Mouse (Mus musculus) heart, embryonic 10.5 days (tissue): ENCODE data around the gene Stip1. TPM values are rescaled to one million over a fixed set of nuclear protein-coding genes. Genes with fewer than 3 reads are reported as not detected.
A peak's percentile ranks its signal among the peaks of the same experiment; 100 is the strongest.
"Not testable (repeated sequence)": the region's sequence is repeated elsewhere in the genome, so short reads cannot be mapped to it uniquely, and the experiment has no call there.

Experiments used
- DNase-seq: peaks from one replicate; pipeline ENCODE4 v3.0.0-alpha.2; 2017; ENCODE audit warnings: low spot score
- H3K27ac ChIP-seq: fragments of 300-500 bp; sonication (generic); 2 replicates; pipeline ENCODE4 v1.5.1; 2016; ENCODE audit warnings: mild to moderate bottlenecking
- H3K27me3 ChIP-seq: fragments of 300-500 bp; sonication (generic); 2 replicates; pipeline ENCODE4 v1.6.1; 2016; ENCODE audit warnings: mild to moderate bottlenecking; ENCODE audit not compliant: poor library complexity, insufficient read depth, severe bottlenecking
- H3K36me3 ChIP-seq: fragments of 300-500 bp; sonication (generic); 2 replicates; pipeline ENCODE4 v1.6.1; 2016; ENCODE audit warnings: mild to moderate bottlenecking, moderate library complexity
- H3K4me1 ChIP-seq: fragments of 300-500 bp; sonication (generic); 2 replicates; pipeline ENCODE4 v1.6.1; 2016; ENCODE audit warnings: mild to moderate bottlenecking
- H3K4me3 ChIP-seq: fragments of 300-500 bp; sonication (generic); 2 replicates; pipeline ENCODE4 v1.5.1; 2016; ENCODE audit warnings: mild to moderate bottlenecking, moderate library complexity
- H3K9me3 ChIP-seq: fragments of 300-500 bp; sonication (generic); 2 replicates; pipeline ENCODE4 v1.6.1; 2016; ENCODE audit warnings: mild to moderate bottlenecking, moderate library complexity
- WGBS: fragments of 180-500 bp; shearing (Covaris S2); methylation state at CpG from one replicate; pipeline ENCODE4 v1.1.7; 2016; 5-methylcytosine and 5-hydroxymethylcytosine counted together
- polyA plus RNA-seq: library from polyadenylated mRNA; unstranded; fragments of >200 nt; fragmentation: Nextera tagmentation; extraction: Ambion mirVana; gene quantifications from 2 replicates; pipeline ENCODE4 v1.2.1, GENCODE M21; 2016

Gene Stip1
- polyA plus RNA-seq, 1 experiment from 2014 or later: 388 TPM

DNA sequence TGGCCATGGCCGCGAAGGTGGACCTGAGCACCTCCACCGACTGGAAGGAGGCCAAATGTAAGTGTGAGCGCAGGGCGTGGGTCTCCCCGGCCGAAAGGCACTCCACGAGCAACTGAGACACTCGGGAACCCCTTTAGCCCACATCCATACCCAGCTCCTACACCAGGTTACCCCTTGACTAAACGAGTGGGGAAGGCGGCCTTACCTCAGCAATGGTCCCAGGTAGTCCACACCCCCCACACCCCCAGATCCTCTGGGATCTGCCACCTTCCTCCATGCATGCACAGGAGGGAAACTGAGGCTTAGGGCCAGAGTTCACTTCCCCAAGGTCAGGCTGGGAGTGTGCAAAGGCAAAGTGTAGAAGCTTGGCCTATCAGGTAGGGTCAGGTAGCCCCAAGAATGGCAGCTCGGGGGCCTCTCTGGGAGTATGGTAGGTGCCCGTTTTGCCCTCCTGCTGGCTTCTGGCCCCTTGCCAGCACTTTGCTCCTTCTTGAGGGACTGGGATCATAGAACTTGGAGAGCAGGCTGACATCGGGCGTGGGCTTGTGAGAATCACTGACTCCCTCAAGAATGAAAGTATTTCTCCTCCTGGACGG, 17.5 kb upstream of the Stip1 start:
- DNase-seq: no peak
- Histone ChIP-seq H3K9me3 (no peaks in the 10 kb centered on the region), H3K36me3 (no peaks in the 10 kb centered on the region), H3K27ac (peak overlapping the region; percentile 88), H3K4me3 (peak overlapping the region; percentile 87), H3K27me3 (peaks cover 21% of the 10 kb centered on the region; the same call in 1 of the 2 replicates), H3K4me1 (peaks cover 33% of the 10 kb centered on the region)
- WGBS: 3% methylated on average over 16 of the region's 16 CpGs

DNA sequence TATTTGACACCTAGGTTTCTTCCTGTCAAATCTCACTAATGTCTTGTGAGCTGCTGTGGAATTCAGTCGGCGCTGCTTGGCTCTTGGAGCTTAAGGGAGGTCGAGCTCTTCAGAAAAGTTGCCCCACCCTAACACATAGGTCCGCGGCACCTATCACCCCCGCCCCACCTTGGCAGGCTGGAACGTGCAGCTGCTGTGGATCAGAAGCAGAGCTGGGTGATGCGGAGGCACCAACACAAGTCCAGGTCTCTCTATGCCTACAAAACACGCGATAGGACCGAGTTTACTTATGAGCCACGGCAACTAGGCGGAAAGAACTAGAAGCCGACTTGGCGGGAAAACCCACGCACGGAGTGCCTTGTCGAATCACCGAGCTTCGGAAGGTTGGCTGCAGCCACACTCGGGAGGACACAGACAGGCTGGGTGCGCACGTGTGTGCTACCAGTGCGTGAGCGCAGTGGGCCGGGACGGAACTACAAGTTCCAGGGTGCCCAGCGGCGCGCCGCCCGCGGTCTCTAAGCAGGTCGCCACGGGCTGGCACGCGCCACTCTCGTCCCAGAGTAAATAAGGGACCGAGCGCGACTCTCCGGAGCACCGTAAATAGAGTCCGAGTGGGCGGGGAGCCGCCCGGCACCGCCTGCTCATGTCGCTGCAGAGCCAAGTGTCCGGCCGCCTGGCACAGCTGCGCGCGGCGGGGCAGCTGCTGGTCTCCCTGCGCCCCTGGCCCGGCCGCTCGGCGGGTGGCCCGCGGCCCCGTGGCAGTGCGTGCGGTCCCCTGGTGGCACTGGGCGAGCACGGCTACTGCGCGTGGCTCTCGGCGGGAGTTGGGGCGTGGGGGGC, 16.7 kb upstream of the Stip1 start, which contains the start of gene Macrod1:
Gene Macrod1 (plus strand): TSS at position 563 of the 840 bp plus-strand sequence.
- Histone ChIP-seq H3K4me1 (peaks cover 33% of the 10 kb centered on the region), H3K27me3 (peaks cover 21% of the 10 kb centered on the region; the same call in 1 of the 2 replicates), H3K4me3 (peak within 1 kb of the TSS; percentile 87), H3K9me3 (no peaks in the 10 kb centered on the region), H3K27ac (peak within 1 kb of the TSS; percentile 88), H3K36me3 (no peaks in the 10 kb centered on the region)
- DNase-seq: peak; percentile 92
- WGBS: under 1% methylated on average over 72 of the region's 72 CpGs

DNA sequence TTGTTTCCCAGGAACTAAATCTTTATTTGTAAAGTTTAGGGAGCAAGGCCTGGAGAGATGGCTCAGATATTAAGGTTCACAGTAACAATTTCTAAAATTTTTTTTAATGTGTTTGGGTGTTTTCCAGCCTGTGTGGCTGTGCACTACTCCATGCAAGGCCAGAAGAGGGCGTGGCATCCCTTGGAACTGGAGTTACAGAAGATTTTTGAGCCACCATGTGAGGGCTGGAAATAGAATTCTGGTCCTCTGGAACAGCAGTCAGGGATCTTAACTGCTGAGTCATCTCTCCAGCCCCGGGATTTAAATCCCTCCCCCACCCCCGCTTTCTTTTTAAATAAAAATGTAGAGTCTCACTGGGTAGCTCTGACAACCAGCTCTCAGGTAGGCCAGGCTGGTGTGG, 15.4 kb upstream of the Stip1 start:
- 41% methylated on average over 3 of the region's 3 CpGs for WGBS
- no peak overlapping the region for H3K4me3 ChIP-seq
- no peak for DNase-seq
- H3K4me1 ChIP-seq: peaks cover 33% of the 10 kb centered on the region
- no peaks in the 10 kb centered on the region for H3K9me3 ChIP-seq
- peaks cover 21% of the 10 kb centered on the region; the same call in 1 of the 2 replicates for H3K27me3 ChIP-seq
- no peaks in the 10 kb centered on the region for H3K36me3 ChIP-seq
- H3K27ac ChIP-seq: no peak overlapping the region

DNA sequence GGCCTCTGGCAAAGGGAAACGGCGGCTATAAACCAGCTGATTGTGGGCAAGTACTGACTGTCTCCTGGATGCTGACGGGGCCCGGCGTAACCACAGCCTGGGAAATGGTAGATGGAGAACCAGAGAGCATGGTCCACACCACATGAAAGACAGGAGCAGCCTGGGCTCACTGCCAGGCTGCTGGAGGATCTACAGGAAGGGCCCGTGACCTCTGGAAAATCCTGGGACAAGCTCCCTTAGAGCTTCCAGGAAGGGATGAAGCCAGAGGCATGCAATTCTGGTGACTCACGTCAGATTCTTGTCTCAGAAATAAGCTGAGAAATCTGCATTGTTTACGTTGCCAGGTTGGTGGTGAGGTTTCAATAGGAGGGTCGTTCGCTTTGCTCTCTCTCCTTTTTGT, 15.0 kb upstream of the Stip1 start:
- Histone ChIP-seq H3K4me1 (peaks cover 33% of the 10 kb centered on the region), H3K4me3 (no peak overlapping the region), H3K27me3 (peaks cover 17% of the 10 kb centered on the region; the same call in 1 of the 2 replicates), H3K27ac (0 out of 2 replicates have a peak overlapping the region, but pooled peaks have one; percentile 25), H3K36me3 (no peaks in the 10 kb centered on the region), H3K9me3 (no peaks in the 10 kb centered on the region)
- DNase-seq: no peak
- WGBS: 56% methylated on average over 10 of the region's 10 CpGs

DNA sequence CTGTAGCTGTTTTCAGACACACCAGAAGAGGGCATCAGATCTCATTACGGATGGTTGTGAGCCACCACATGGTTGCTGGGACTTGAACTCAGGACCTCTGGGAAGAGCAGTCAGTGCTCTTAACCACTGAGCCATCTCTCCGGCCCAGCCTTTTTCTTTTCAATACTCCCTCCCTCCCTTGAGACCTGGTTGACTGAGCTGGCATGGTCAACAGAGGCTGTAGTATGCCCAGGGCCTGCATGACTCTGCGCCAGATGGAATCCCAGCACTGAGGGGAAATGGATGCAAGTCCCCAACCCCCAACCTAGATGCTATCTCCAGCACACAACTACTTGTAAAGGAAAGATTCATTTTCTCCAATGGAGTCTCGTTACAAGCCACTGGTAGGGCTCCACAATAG, 13.6 kb upstream of the Stip1 start:
- H3K4me3 ChIP-seq, H3K27me3 ChIP-seq, H3K36me3 ChIP-seq, H3K27ac ChIP-seq, DNase-seq, H3K9me3 ChIP-seq: not testable (repeated sequence)
- H3K4me1 ChIP-seq: peaks cover 29% of the 10 kb centered on the region
- 87% methylated on average over 4 of the region's 4 CpGs for WGBS

DNA sequence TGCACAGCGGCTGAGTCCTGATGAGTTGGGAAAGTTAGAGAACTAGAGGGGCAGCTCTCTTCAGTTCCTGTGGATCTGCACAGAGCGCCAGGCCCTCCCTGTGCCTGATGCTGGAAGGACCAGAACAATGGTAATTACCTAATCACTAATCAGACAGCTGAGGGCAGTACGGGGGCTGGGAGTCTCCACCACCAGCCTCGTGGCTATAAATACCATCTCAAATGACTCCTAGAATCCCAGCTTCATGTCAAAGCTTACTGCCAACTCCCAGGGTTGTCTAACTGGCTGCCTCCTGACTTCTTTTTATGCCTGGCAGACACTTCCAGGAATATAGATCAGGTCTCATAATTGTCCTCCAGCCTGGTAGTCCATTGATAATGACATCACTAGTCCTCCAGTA, 4.9 kb upstream of the Stip1 start:
- no peaks in the 10 kb centered on the region for H3K36me3 ChIP-seq
- 23% methylated on average over 4 of the region's 4 CpGs for WGBS
- peaks cover 14% of the 10 kb centered on the region for H3K4me1 ChIP-seq
- no peaks in the 10 kb centered on the region for H3K9me3 ChIP-seq
- peak overlapping the region; percentile 77 for H3K27ac ChIP-seq
- no peaks in the 10 kb centered on the region for H3K27me3 ChIP-seq
- DNase-seq: no peak
- H3K4me3 ChIP-seq: no peak overlapping the region

DNA sequence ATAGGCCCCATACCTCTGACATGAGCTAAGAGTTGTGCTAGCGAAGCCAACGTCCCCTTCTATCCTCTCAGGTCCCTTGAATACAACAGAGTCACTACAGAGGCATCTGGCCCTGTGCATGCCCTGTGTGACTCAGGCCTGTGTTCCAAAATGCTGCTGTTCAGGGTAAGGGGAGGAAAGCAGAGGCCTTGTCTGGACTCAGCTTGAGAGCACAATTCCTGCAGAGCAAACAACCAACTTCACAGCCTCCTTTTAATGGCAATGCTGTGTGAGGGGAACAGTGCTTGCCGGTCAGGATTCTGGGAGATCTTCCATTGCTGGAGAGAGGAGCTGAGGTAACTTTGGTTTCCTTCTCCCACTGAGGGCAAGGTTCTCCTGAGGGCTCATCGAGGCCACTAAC, 4.5 kb upstream of the Stip1 start:
- DNase-seq: no peak
- Histone ChIP-seq H3K27ac (peak overlapping the region; percentile 77), H3K4me3 (no peak overlapping the region), H3K9me3 (no peaks in the 10 kb centered on the region), H3K27me3 (no peaks in the 10 kb centered on the region), H3K4me1 (peaks cover 14% of the 10 kb centered on the region), H3K36me3 (no peaks in the 10 kb centered on the region)
- WGBS: 61% methylated on average over 4 of the region's 4 CpGs

DNA sequence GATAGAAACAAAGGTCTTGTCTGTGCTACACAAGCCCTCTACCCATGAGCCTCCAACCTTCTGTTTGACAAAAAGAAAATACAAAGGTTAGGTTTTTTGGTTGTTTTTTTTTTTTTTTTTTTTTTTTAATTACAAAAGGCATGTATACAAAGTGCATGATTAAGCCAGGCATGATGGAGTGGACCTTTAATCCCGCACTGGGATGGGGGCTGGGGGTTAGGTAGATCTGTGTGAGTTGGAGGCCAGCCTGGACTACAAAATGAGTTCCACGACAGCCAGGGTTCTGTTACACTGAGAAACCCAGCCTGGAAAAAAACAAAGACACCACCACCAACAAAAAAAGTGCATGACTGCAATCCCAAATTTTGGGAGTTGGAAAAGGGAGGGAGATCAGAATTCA, 1.4 kb upstream of the Stip1 start:
- H3K36me3 ChIP-seq: peaks cover 7% of the 10 kb centered on the region
- H3K4me3 ChIP-seq: peak overlapping the region; percentile 96
- 96% methylated on average over 2 of the region's 2 CpGs for WGBS
- peak overlapping the region; percentile 93; the same call in 1 of the 2 replicates for H3K27ac ChIP-seq
- peaks cover 37% of the 10 kb centered on the region for H3K4me1 ChIP-seq
- no peaks in the 10 kb centered on the region for H3K9me3 ChIP-seq
- H3K27me3 ChIP-seq: no peaks in the 10 kb centered on the region
- no peak for DNase-seq

DNA sequence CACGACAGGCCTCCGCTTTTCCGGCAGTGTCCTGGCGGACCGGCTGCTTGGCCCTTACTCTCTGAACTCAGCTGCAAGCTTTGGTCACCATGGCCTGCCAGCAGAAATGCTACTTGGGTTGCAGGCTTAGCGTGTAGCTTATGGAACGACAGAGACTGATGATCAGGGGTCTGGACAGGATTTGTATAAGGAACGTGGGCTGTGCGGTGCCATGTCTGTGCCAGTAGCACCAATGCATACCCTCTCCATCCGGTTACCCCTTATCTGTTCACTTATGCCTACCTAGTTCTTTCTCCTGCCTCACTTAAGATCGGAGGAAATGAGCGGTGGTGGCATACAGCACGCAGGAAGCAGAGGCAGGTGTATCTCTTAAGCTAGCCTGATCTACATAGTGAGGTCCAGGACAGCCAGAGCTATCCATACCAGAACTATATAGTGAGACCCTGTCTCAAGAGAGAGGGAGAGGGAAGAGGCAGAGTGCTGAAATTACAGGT, 917 bp upstream of the Stip1 start:
- Histone ChIP-seq H3K27ac (peak overlapping the region; percentile 93), H3K36me3 (peaks cover 7% of the 10 kb centered on the region), H3K4me3 (peak overlapping the region; percentile 96), H3K4me1 (peaks cover 37% of the 10 kb centered on the region), H3K27me3 (no peaks in the 10 kb centered on the region), H3K9me3 (no peaks in the 10 kb centered on the region)
- no peak for DNase-seq
- 23% methylated on average over 13 of the region's 13 CpGs for WGBS

DNA sequence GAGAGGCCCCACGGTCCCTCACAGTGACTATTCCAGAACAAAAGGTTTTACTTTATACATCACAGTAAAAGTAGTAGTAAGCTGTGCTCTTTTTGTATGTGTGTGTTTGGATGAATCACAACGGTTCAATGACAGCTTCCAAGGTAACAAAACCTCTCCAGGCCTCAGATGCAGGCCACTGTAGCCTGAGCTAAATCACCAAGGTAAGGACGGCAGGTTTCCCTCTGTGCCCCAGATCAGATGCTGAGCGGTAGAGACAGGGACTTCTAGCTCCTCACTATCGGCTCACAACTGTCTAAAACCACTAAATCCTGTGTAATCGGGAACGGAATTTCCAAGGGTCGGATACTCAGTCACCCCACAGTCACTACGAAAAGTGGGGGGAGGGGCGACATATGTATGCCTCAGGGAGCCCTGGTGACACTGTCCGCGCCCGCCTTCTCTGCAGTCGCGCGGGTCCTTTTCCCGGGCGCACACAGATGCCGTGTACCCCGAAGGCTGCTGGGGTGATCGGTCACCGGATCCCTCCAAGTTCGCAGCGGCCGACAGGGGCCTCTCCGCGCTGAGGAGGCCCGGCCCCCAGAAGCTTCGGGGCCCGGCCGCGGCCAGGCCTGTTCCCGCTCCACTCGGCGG, 563 bp downstream of the Stip1 start:
- WGBS: 2% methylated on average over 35 of the region's 35 CpGs
- H3K27me3 ChIP-seq: no peaks in the 10 kb centered on the region
- H3K9me3 ChIP-seq: no peaks in the 10 kb centered on the region
- H3K36me3 ChIP-seq: peaks cover 20% of the 10 kb centered on the region
- H3K4me3 ChIP-seq: peak overlapping the region; percentile 96
- H3K4me1 ChIP-seq: peaks cover 29% of the 10 kb centered on the region
- DNase-seq: peak; percentile 84
- H3K27ac ChIP-seq: peak overlapping the region; percentile 98

DNA sequence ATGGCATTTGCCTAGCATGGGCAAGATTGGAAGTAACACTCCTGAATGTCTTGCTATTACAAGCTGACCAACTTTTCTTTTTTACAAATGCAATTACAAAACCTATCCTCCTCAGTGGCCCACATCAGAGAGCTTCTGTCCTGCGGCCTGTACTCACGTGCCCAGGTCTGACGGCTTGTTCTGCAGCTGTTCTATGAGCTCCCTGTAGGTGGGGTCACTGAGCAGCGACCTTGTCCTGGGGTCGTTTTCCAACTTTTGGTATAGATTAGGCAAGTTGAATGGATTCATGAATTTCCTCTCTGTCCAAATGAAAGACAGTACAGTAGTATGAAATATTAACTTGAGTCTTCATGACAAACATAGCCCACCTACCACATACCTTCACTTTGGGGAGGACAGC, 5.8 kb downstream of the Stip1 start:
- no peak for DNase-seq
- Histone ChIP-seq H3K9me3 (no peaks in the 10 kb centered on the region), H3K27me3 (no peaks in the 10 kb centered on the region), H3K36me3 (peaks cover 71% of the 10 kb centered on the region), H3K4me1 (peaks cover 23% of the 10 kb centered on the region), H3K27ac (no peak overlapping the region), H3K4me3 (no peak overlapping the region)
- 92% methylated on average over 5 of the region's 5 CpGs for WGBS

DNA sequence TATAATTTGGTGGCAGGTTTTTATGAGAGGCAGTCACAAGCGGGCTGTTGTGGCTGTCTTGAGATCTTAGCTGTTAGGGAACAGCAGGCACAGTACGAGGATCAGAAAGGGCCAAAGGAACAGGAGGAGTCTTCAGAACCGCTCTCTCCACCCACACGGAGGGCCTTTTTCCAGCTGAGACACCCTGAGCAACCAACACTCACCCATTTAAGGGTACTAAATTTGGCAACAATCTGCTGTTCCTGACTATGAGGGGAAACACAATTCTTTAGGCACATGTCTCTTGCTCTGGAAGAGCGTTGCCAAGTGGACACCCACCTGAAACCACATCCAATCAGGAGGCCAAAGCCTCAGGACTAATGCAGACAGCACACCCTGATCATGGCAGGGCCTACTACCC, 10.2 kb downstream of the Stip1 start:
- Histone ChIP-seq H3K27ac (no peak overlapping the region), H3K4me1 (no peaks in the 10 kb centered on the region), H3K9me3 (no peaks in the 10 kb centered on the region), H3K27me3 (no peaks in the 10 kb centered on the region), H3K4me3 (no peak overlapping the region), H3K36me3 (peaks cover 96% of the 10 kb centered on the region)
- DNase-seq: no peak
- WGBS: 96% methylated on average over 5 of the region's 5 CpGs

DNA sequence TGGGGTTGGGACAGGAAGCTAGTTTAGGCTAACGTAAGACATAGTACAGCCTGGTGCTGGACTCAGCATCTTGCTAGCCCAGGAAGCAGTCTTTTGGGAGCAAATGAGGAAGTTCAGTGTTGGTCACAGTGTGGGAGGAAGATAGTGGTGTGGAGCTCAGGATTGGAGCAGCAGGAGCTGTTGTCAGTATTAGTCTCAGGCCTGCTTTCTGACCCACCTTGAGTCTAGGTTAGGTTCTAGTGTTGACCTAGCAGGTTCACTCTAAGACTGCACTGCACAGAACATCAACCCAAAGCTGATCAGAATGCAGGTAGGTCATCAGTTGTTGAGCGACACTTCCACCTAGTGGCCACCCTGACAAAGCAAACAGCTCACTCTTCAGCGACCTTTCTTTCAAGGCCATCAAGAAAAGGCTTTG, 19.5 kb downstream of the Stip1 start:
- WGBS: 47% methylated on average over 3 of the region's 3 CpGs
- no peak for DNase-seq
- H3K27me3 ChIP-seq: no peaks in the 10 kb centered on the region
- peaks cover 86% of the 10 kb centered on the region for H3K36me3 ChIP-seq
- H3K27ac ChIP-seq: 0 out of 2 replicates have a peak overlapping the region, but pooled peaks have one; percentile 47
- peaks cover 26% of the 10 kb centered on the region for H3K4me1 ChIP-seq
- no peaks in the 10 kb centered on the region for H3K9me3 ChIP-seq
- H3K4me3 ChIP-seq: no peak overlapping the region
